Mouse (Mus musculus): ENCODE measurements around the gene Hoxc12. TPM values are rescaled to one million over a fixed set of nuclear protein-coding genes. Genes with fewer than 3 reads are reported as not detected.

The Hoxc12 gene
- polyA plus RNA-seq, 1 experiment from 2014 or later: not detected

GRCm38 (mm10) chr15:102987124-102987833 lies 50.7 kb downstream of the Hoxc12 start:
- 6% methylated on average over 21 of the region's 21 CpGs for WGBS
- Histone ChIP-seq H3K36me3 (ENCODE audit: control insufficient read depth, insufficient read depth, low read length) (no peaks in the 10 kb centered on the region), H3K27me3 (ENCODE audit: control insufficient read depth, insufficient read depth, low read length) (peaks cover 32% of the 10 kb centered on the region), H3K9me3 (ENCODE audit: control insufficient read depth, low read length) (no peaks in the 10 kb centered on the region), H3K27ac (replicated peaks) (no peak overlapping the region), H3K9ac (ENCODE audit: low read length) (no peak overlapping the region), H3K4me1 (replicated peaks; ENCODE audit: control insufficient read depth, insufficient read depth) (no peaks in the 10 kb centered on the region), H3K4me2 (replicated peaks; ENCODE audit: low read depth) (no peak overlapping the region), H3K4me3 (ENCODE audit: low read depth, low read length) (no peak overlapping the region)
- ATAC-seq (ENCODE audit: low FRiP score, low TSS enrichment) (peak; percentile 63), DNase-seq (ENCODE audit: low spot score) (peak; percentile 92)
- TF ChIP-seq CTCF (IDR thresholded peaks at IDR 0.05; ENCODE audit: low read depth): peak; percentile 94
- TF ChIP-seq EP300 (optimal IDR thresholded peaks at IDR 0.05): no peak

GRCm38 (mm10) chr15:102988078-102988477 lies 51.5 kb downstream of the Hoxc12 start:
- Histone ChIP-seq H3K4me2 (replicated peaks; ENCODE audit: low read depth) (no peak overlapping the region), H3K4me3 (ENCODE audit: low read depth, low read length) (no peak overlapping the region), H3K4me1 (replicated peaks; ENCODE audit: control insufficient read depth, insufficient read depth) (no peaks in the 10 kb centered on the region), H3K27me3 (ENCODE audit: control insufficient read depth, insufficient read depth, low read length) (peaks cover 29% of the 10 kb centered on the region), H3K9me3 (ENCODE audit: control insufficient read depth, low read length) (no peaks in the 10 kb centered on the region), H3K9ac (ENCODE audit: low read length) (no peak overlapping the region), H3K36me3 (ENCODE audit: control insufficient read depth, insufficient read depth, low read length) (no peaks in the 10 kb centered on the region), H3K27ac (replicated peaks) (no peak overlapping the region)
- TF ChIP-seq CTCF (IDR thresholded peaks at IDR 0.05; ENCODE audit: low read depth) (no peak), EP300 (optimal IDR thresholded peaks at IDR 0.05) (no peak)
- ATAC-seq (ENCODE audit: low FRiP score, low TSS enrichment) (no peak), DNase-seq (ENCODE audit: low spot score) (no peak)
- 49% methylated on average over 5 of the region's 5 CpGs for WGBS

Small RNA genes lying within 50 kb of the gene (microRNA-seq; reads per million reads assigned to microRNA genes)
- 1.6 reads per million for gene Mir196a-2

Other genes with a start within 250 kb of the Hoxc12 start
- 25.5 and 27.6 TPM in 2 replicates for gene Calcoco1, start 214.6 kb upstream of the Hoxc12 start, polyA plus RNA-seq (2015; fragmentation: Nextera tagmentation; extraction: Ambion mirVana)
- 0.05 TPM in 1 of 2 replicates, not detected in the other for gene Hoxc13, start 15.7 kb upstream of the Hoxc12 start, polyA plus RNA-seq (2015; fragmentation: Nextera tagmentation; extraction: Ambion mirVana)
- gene Hoxc11, start 17.7 kb downstream of the Hoxc12 start, polyA plus RNA-seq (2015; fragmentation: Nextera tagmentation; extraction: Ambion mirVana): not detected in 2 replicates
- gene Hoxc10, start 30.0 kb downstream of the Hoxc12 start, polyA plus RNA-seq (2015; fragmentation: Nextera tagmentation; extraction: Ambion mirVana): not detected in 2 replicates
- gene Hoxc5, start 30.7 kb downstream of the Hoxc12 start, polyA plus RNA-seq (2015; fragmentation: Nextera tagmentation; extraction: Ambion mirVana): 18.0 and 18.2 TPM in 2 replicates
- not detected in 2 replicates for gene Hoxc9, start 39.7 kb downstream of the Hoxc12 start, polyA plus RNA-seq (2015; fragmentation: Nextera tagmentation; extraction: Ambion mirVana)
- gene Hoxc8, start 53.9 kb downstream of the Hoxc12 start, polyA plus RNA-seq (2015; fragmentation: Nextera tagmentation; extraction: Ambion mirVana): 7.1 and 7.3 TPM in 2 replicates
- gene Hoxc6, start 61.5 kb downstream of the Hoxc12 start, polyA plus RNA-seq (2015; fragmentation: Nextera tagmentation; extraction: Ambion mirVana): 3.3 and 4.9 TPM in 2 replicates
- gene Hoxc4, start 82.2 kb downstream of the Hoxc12 start, polyA plus RNA-seq (2015; fragmentation: Nextera tagmentation; extraction: Ambion mirVana): 9.6 and 10.4 TPM in 2 replicates
- 10.6 and 11.2 TPM in 2 replicates for gene Smug1, start 230.3 kb downstream of the Hoxc12 start, polyA plus RNA-seq (2015; fragmentation: Nextera tagmentation; extraction: Ambion mirVana)

All from stomach, postnatal 0 days (tissue).